Mouse (Mus musculus) gastrocnemius, adult 8-10 months (tissue): ENCODE measurements around the gene Mad2l1bp. TPM values are rescaled to one million over a fixed set of nuclear protein-coding genes. Genes with fewer than 3 reads are reported as not detected.

Experiments
- DNase-seq, 2 experiments: peaks; one replicate each; pipeline ENCODE4 v3.0.0; 2022; ENCODE audit warnings: low spot score in 2 of 2
- total RNA-seq, 4 experiments: library from RNA; stranded (reverse); gene quantifications; 2 replicates each; pipeline ENCODE4 v1.2.4; 2022

Mad2l1bp gene
- 10 to 100 TPM; 14.1 to 26.9 (median 18.9) TPM for total RNA-seq

DNA sequence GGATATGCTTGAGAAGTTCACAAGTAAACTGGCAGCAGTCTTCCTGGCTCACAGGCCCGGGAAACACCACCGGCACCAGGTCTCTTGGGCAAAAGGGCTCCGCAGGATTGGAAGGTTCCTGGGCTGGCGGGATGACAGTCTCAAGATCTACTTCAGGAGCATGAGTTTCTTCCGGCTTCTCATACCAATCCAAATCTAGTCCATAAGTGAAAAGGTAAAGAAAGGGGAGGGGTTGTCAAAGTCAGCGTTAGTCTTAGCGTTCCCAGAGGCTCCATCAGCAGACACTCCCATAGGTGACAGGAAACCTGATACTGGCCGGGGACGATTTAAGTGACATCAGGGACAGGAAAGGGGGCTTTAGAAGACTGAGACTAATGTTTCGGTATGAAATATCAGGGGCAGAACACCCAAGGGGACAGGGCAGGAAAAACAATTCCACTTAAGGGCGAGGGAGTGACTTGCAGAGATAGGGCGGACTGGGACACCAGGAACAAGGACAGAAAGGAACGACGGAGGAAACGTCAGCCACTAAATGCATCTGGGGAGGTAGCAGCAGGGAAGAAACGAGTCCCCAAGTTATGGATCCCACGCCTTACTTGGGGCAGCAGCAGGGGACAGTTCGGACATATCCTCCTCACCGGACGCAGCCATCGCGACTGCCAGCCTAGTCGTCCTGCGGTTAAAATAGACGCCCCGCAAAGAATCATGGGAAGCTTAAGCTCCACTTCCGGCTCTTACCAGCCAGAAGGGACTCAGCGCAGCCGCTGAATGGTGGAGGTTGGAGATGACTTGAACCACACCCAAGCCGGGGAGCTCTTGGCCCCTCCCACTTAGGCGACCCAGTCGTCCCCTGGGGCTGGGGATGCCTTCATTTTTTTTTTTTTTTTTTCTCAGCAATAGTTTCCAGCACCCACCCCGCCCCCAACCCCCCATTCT, at the start of gene Mad2l1bp:
Gene Mad2l1bp (minus strand): TSS at position 707 of the 936 bp plus-strand sequence.
- peak; percentile 87 to 90 for DNase-seq

DNA sequence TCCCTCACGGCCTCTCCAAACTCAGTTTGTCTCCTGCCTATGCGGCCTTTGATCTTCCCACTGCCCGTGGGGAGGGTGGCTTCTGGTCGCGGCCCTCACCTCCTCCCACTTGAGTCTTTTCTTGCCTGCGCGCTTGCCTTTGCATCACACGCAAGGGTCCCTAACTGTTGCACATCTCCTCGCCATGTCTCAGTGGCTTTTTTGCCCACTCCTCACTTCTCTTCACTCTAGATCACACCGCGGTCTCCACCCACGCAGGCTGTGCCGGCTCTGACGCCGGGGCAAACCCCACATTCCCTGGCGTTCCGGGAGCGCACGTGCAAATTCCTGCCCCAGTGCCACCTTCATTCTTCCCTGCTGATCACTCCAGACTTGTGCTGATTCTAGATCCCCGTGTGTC, 49.7 kb upstream of the Mad2l1bp start:
- DNase-seq = no peak

DNA sequence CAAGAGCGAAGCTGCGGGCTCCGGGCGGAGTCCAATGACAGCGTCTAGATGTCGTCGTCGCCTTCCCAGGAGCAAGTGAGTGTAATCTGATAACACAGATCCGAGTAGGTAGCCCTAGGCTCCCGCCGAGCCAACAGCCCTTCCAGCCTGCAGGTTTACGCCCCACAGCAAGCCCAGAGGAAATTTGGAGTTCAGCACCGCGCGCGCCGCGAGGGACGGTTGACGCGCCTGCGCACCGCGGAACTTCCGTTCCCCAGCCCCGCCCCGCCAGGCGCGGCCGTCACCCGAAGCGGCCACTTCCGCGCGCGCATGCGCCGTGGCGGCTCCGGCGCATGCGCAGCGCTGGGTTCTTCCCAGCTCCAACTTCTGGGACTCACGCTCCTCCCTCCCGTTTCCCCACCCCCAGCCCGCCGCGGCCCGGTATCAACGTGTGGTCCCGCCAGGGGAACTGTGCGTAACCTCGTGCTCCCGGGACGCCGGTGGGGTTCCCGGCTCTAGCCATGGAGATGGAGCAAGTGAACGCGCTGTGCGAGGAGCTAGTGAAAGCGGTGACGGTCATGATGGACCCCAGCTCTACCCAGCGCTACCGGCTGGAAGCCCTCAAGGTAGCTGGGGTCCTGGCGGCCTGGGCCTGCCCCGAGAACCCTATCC, 49.2 kb upstream of the Mad2l1bp start, which contains the start of the genes Polh and Xpo5:
Gene Polh (minus strand): TSS at position 225 of the 651 bp plus-strand sequence.
Gene Xpo5 (plus strand): TSS at position 362 of the 651 bp plus-strand sequence.
- DNase-seq = peak; percentile 86 to 93

DNA sequence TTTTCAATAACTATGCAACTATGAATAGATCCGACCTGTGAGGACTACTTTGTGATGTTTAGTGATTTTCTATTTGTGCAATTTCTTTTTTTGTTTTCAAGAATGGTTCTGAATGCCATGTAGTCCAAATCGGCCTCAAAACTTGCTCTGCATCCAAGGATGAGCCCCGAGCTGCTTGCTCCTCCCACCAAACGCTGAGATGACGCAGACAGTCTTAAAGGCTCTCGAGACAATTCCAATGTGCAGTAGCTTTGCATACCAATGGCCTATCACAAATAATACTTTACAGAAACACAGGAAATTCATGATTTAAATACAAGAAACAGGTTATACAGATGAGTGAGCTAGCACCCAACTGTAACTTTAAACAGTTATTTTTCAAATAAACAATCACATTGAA, 47.8 kb upstream of the Mad2l1bp start:
- no peak for DNase-seq

DNA sequence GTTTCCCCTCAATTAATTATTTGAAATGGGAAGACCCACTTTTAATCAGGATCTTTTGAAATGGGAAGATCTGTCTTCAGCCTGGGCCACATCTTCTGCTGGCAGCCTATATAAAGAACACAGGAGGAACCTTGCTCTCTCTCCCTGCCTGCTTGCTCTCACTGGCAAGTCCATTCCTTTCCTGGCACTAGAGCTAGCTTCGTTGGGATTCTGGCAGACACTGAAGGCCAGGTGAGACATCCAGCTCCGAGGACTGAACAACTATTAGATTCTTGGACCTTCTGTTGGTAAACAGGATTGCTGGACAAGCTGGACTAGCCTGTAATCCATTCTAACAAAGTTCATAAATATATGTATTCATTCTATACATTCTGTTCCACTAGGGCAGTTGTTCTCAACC, 35.5 kb upstream of the Mad2l1bp start:
- no peak for DNase-seq

DNA sequence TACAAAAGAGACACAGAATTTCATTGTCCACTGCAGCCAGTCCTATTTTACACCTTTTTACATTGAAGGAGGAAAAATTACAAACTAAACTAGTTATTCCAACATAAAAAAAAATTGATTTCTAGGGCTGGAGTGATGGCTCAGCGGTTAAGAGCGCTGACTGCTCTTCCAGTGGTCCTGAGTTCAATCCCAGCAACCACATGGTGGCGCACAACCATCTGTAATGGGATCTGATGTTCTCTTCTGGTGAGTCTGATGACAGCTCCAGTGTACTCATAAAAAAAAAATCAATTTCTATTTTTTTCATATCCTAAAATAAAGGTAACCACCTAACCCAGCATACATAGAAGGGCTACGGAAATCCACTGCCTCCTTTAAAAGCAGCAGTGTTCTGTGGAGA, 28.9 kb upstream of the Mad2l1bp start:
- DNase-seq = no peak

DNA sequence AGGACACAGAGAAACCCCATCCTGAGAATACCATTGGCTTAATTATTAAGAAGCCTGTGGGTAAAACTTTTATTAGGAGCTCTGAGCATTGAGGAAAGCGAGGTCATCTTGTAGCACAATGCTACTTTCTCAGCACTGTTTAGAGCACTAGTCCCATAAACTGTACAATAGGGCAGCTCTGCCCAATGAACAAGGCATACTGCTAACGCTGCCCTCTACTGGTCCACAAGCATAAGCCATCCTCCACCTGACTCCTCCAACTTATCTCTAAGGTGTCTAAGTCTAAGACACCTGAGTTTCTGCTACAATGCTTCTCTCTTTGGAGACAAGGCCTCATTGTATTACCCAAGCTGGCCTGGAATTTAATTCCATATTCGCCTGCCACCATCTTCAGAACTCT, 17.2 kb upstream of the Mad2l1bp start:
- DNase-seq = no peak

DNA sequence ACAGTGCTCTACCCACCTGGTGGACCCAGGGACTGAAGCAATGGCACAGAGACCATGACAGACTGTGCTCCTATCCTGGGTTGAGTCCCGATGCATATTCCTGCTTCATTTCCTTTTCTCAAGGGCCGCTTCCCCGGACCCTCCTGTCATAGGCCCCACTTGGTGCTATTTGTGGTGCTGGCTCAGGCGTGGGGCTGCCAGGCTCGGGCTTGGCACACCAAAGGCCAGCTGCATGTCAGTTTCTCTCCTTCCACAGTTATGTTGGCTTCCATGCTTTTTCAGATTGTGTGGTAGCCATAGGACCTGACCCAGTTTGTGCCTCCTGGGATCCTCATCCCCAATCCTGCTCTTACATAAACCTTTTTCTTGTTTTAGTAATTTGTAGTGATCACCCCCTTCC, 15.4 kb upstream of the Mad2l1bp start:
- DNase-seq = no peak

DNA sequence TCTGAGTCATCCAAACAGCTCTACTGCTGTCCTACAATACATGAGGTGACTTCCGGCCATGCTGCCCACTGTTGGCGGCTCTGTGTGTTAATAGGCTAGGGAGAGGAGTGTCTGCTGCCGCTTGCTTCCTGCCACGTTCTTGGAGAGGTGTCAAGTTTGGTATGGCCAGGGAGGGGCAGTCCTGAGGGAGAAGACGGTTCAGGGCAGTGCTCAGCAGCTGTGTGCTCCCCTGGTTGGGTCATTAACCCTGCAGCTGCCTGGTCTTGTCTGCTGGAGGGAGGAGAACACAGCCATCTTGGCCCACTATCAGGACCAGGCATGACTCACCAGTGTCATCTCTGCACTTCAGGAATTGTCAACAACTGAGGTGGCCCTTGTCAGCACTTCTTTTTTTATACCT, 15.0 kb upstream of the Mad2l1bp start:
- no peak for DNase-seq

GRCm38 (mm10) chr17:46167014-46167413, 13.7 kb upstream of the Mad2l1bp start:
- peak in 1 of 2 experiments; percentile 34 for DNase-seq

DNA sequence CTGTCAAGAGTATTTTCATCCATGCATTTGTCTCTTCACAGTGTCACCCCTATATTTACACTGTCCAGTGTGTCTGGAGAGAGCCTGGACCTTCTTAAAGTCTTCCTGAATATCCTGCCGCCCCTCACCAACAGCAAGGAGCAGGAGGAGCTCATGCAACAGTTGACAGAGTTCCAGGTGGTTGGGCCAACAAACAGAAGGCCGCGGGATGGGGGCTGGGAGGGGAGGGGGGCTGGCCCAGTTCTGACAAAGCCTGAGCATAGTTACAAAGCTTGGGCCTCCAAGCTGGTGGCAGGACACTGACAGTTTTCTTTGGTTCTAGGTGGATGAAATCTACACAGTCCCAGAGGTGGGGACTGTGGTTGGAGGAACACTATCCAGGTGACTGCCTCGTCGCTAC, 12.9 kb upstream of the Mad2l1bp start:
- DNase-seq = no peak

DNA sequence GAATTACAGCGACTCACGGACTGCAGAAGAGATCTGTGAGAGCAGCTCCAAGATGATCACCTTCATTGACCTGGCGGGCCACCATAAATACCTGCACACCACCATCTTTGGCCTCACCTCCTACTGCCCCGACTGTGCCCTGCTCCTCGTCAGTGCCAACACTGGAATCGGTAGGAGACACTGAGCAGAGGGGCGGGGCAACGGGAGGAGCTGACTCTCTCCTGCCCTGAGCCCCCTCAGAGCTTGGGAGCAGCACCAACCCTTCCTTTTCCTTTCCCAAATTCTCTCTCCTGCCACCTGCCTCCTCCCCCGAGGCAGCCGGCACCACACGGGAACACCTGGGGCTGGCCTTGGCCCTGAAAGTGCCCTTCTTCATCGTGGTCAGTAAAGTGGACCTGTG, 12.1 kb upstream of the Mad2l1bp start:
- DNase-seq = no peak

DNA sequence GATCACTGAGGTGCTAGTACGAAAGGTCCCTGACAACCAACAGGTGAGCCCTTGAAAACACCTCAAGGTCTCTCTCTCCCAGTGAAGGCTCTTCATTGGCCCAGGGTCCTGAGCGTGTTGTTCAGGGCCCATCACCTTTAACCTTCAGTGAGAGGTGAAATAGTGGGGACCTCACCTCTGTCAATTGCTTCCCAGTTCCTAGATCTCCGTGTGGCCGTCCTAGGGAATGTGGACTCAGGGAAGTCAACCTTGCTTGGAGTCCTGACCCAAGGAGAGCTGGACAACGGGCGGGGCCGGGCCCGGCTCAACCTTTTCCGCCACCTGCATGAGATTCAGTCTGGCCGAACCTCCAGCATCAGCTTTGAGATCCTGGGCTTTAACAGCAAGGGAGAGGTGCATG, 11.4 kb upstream of the Mad2l1bp start:
- no peak for DNase-seq

GRCm38 (mm10) chr17:46164301-46164700, 10.9 kb upstream of the Mad2l1bp start:
- no peak for DNase-seq

DNA sequence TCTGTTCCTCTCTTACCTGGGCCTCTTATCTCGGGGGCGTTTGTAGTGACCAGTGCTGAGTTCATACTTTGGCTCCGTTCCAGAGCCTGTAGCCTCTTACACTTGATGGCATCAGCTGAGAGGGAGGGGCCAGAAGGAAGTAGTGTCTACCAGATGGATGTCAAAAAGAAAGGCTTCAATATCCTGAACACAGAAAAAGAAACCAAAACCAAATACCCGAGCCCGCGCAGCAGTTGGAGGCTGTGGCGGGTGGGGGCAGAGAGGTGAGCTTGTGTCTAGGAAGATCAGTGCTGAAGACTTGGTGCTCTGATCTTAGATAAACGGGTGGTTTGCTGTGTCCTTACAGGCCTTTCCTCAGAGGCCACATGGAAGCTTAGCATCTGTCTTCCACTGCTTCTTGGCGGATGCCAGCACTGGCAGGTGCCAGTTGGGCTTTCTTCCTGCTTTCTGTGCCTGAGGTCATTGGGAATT, 9.6 kb upstream of the Mad2l1bp start:
- no peak for DNase-seq

DNA sequence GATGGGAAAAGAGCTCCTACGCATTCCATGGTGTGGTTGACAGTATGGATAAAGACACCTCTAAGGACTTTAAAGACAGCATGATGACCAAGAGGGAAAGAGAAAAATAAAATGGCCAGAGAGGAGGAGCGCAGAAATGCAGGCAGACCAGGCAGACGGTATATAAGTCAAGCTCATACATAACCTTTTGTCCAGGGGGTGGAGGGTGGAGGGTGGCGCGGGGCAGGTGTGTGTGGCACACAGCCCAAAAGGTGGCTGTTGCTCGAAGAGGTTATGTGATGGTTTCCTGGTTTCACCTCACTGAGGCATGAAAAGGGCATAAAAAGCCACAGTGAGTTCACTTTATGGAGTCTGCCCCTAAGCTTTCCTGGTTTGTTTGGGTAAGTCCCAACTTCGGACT, 9.2 kb upstream of the Mad2l1bp start:
- no peak for DNase-seq

DNA sequence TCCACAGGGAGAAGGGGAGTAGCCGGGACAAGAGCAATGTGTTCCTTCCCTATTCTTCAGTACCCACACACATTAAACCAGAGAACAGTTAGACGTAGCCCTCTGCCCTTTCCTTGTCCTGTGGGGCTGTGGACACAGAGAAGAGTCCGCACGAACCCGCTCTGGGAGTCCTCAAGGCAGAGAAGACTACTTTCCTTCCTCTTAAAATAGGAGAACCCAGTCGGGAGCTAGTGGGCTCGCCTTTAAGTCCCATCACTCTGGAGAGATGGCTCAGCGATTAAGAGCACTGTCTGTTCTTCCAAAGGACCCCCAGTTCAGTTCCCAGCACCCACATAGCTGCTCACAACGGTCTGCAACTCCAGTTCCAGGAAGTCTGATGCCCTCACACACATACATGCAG, 8.4 kb upstream of the Mad2l1bp start:
- DNase-seq = no peak

- DNase-seq = no peak
Measured at GRCm38 (mm10) chr17:46161179-46161578, 7.8 kb upstream of the Mad2l1bp start.

GRCm38 (mm10) chr17:46160686-46161085, 7.3 kb upstream of the Mad2l1bp start, which contains the start of gene Gtpbp2:
Gene Gtpbp2, plus strand, starts transcription at chr17:46161032.
- peak; percentile 92 to 95 for DNase-seq

DNA sequence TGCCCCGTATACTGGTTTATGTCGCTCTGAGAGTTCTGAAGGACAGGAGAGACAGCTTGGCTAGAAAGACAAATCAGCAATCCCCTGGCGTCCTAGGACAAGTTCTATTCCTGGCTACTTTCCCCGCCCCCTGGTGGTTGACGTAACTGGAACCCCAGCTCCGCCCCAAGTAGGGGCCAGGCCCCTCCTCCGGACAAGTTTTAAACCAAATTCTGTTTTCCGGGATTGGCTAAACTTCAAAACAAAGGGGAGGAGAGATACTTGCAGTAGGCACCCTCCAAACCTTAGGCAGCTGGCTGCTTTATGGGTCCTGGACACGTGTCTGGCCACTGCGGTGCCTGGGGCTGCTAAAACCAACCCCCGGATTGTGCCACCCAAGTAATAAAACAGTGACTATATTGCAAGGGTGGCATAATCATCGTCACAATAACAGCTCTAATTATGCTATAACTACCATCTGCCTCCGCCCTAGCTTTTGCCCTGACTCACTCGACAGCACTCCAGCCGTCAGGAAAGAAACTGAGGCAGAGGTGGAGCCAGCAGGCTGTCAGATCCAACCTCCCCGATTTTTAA, 6.8 kb upstream of the Mad2l1bp start:
- DNase-seq = peak; percentile 90 to 92

DNA sequence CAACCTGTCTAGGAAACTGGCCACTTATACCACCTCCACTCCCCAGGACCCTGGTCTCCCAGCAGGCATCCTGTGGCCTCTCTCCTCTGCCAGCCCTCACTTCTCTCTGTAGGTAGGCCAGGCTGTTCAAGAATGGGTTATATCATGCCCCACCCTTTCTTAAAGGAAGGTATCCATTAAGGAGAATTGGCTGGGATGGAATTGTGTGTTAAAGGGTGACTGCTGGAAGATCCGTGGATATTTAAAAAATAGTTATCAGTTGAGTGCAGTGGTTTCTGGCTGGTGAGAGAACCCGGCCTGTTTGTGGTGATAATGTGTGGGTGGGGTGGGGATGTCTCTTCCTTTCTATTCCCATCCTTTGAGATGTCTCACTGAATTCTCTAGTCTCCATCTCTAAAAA, 5.9 kb upstream of the Mad2l1bp start:
- no peak for DNase-seq

GRCm38 (mm10) chr17:46157131-46157530, 3.8 kb upstream of the Mad2l1bp start:
- no peak for DNase-seq
